Mouse (Mus musculus): ENCODE measurements around the gene Ppp4r3b.

- no peak for TF ChIP-seq CTCF (IDR thresholded peaks at IDR 0.05; ENCODE audit: low read depth)
- no peak for TF ChIP-seq EP300 (IDR thresholded peaks at IDR 0.05; ENCODE audit: low read depth)
Observed at GRCm38 (mm10) chr11:29254643-29255042, 82.0 kb downstream of the Ppp4r3b start.

Data from liver, embryonic 14.5 days (tissue).